Mouse (Mus musculus) brain, adult 2 months (tissue): ENCODE data around the gene Gm11116.
"Not testable (repeated sequence)": the region's sequence is repeated elsewhere in the genome, so short reads cannot be mapped to it uniquely, and the experiment has no call there.

ENCODE experiments used
- DNase-seq: peaks from one replicate; pipeline ENCODE4 v3.0.0; 2011; ENCODE audit warnings: low read depth, low spot score

Gm11116 gene

DNA sequence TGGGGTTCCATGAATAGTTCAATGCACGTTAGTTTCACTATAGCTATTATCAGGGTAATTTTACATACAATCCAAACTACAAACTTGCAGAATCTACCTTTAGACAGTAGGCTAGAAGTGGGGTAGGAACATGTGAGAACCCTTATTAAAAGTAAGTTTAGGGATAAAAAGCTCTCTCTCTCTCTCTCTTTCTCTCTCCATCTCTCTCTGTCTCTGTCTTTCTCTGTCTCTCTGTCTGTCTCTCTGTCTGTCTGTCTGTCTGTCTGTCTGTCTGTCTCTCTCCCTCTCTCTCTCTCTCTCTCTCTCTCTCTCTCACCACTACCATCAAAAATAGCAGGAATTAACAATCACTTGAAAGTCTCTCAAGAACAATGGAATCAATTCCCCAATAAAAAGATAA, at the start of gene Gm11116:
TSS of gene Gm11116 (minus strand) at position 101 of the 400 bp plus-strand sequence.
- no peak for DNase-seq

DNA sequence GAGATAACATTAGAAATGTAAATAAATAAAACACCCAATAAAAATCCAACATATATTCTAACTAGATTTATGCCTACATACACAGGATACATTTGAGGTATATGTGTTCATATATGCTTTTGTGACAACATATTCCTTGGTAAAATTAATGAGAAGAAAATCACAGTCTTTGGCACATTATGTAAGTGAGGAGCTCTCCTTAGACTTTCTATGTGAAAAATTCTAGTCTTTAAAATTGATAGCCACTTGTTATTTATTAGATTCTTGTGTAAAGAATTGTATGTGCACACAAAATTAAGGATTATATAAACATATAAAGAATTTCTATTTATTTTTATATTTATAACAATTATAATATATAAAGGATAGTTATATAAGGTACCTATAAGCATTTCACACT, 42.7 kb upstream of the Gm11116 start, which contains the start of gene Gm11115:
TSS of gene Gm11115 (minus strand) at position 101 of the 400 bp plus-strand sequence.
- no peak for DNase-seq

DNA sequence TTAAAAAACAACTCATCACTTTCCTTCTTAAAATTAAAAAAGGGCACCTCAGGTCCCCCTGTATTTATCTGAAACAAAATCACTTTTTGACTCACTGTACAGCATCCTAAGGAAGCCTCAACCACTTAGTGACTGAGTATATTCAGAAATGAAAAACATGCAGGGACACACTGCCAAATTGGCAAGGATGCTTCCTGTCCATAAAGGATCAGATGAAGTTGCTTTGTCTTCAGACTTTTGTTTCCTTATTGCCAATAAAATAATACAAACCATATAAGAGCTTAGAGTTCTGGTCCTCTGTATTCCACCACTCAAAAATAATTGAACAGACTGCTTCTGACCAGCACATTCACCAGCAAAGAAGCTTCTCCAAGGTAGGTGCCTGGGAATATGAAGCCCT, 25.1 kb downstream of the Gm11116 start, which contains the start of gene Smr2:
TSS of gene Smr2 (plus strand) at position 301 of the 400 bp plus-strand sequence.
- DNase-seq: not testable (repeated sequence)
